Mouse (Mus musculus): ENCODE results near the gene Atp13a2. TPM values are rescaled to one million over a fixed set of nuclear protein-coding genes. Genes with fewer than 3 reads are reported as not detected.

Atp13a2 gene
- polyA plus RNA-seq, 1 experiment from 2014 or later: 75.5 TPM

GRCm38 (mm10) chr4:141053568-141054161, 67.0 kb downstream of the Atp13a2 start:
- Histone ChIP-seq H3K9me3 (no peaks in the 10 kb centered on the region), H3K4me1 (peaks cover 55% of the 10 kb centered on the region), H3K27ac (peak overlapping the region; percentile 93), H3K27me3 (no peaks in the 10 kb centered on the region), H3K36me3 (replicated peaks) (peaks cover 29% of the 10 kb centered on the region), H3K4me3 (replicated peaks) (peak overlapping the region; percentile 18), H3K4me2 (peak overlapping the region; percentile 49), H3K9ac (peak overlapping the region; percentile 53; the same call in 1 of the 2 replicates)
- 3% methylated on average over 17 of the region's 17 CpGs for WGBS
- peak; percentile 70 for ATAC-seq (ENCODE audit: low FRiP score)

Other genes with a start within 250 kb of the Atp13a2 start
- gene Padi6, start 244.2 kb upstream of the Atp13a2 start, polyA plus RNA-seq (2016; fragmentation: Nextera tagmentation; extraction: Ambion mirVana): not detected in 2 replicates
- gene Padi4, start 212.6 kb upstream of the Atp13a2 start, polyA plus RNA-seq (2016; fragmentation: Nextera tagmentation; extraction: Ambion mirVana): 0.90 and 1.8 TPM in 2 replicates
- gene Padi3, start 176.2 kb upstream of the Atp13a2 start, polyA plus RNA-seq (2016; fragmentation: Nextera tagmentation; extraction: Ambion mirVana): 0.06 TPM in 1 of 2 replicates, not detected in the other
- gene Padi1, start 141.1 kb upstream of the Atp13a2 start, polyA plus RNA-seq (2016; fragmentation: Nextera tagmentation; extraction: Ambion mirVana): 0.10 TPM in 1 of 2 replicates, not detected in the other
- 0.45 and 0.74 TPM in 2 replicates for gene Padi2, start 80.5 kb upstream of the Atp13a2 start, polyA plus RNA-seq (2016; fragmentation: Nextera tagmentation; extraction: Ambion mirVana)
- gene Sdhb, start 25.7 kb upstream of the Atp13a2 start, polyA plus RNA-seq (2016; fragmentation: Nextera tagmentation; extraction: Ambion mirVana): 380 and 396 TPM in 2 replicates
- gene Mfap2, start 23.5 kb downstream of the Atp13a2 start, polyA plus RNA-seq (2016; fragmentation: Nextera tagmentation; extraction: Ambion mirVana): 250 and 275 TPM in 2 replicates
- 15.4 and 17.4 TPM in 2 replicates for gene Crocc, start 73.7 kb downstream of the Atp13a2 start, polyA plus RNA-seq (2016; fragmentation: Nextera tagmentation; extraction: Ambion mirVana)
- gene Necap2, start 91.5 kb downstream of the Atp13a2 start, polyA plus RNA-seq (2016; fragmentation: Nextera tagmentation; extraction: Ambion mirVana): 52.7 and 56.8 TPM in 2 replicates
- gene Spata21, start 101.5 kb downstream of the Atp13a2 start, polyA plus RNA-seq (2016; fragmentation: Nextera tagmentation; extraction: Ambion mirVana): 0.26 TPM in 1 of 2 replicates, not detected in the other
- gene Szrd1, start 152.9 kb downstream of the Atp13a2 start, polyA plus RNA-seq (2016; fragmentation: Nextera tagmentation; extraction: Ambion mirVana): 32.2 and 36.4 TPM in 2 replicates
- 24.7 and 26.9 TPM in 2 replicates for gene Fbxo42, start 161.0 kb downstream of the Atp13a2 start, polyA plus RNA-seq (2016; fragmentation: Nextera tagmentation; extraction: Ambion mirVana)
- 6.5 and 7.0 TPM in 2 replicates for gene Rsg1, start 227.1 kb downstream of the Atp13a2 start, polyA plus RNA-seq (2016; fragmentation: Nextera tagmentation; extraction: Ambion mirVana)